Mouse (Mus musculus) stomach, embryonic 14.5 days (tissue): ENCODE measurements around the gene Chd6. TPM values are rescaled to one million over a fixed set of nuclear protein-coding genes. Genes with fewer than 3 reads are reported as not detected.

Experiments
- ATAC-seq: fragments of 200-750 bp; cut with Nextera tagmentation; 2 replicates; pipeline ENCODE4 v1.8.0; 2017; ENCODE audit warnings: low read depth, moderate TSS enrichment; ENCODE audit not compliant: insufficient number of reproducible peaks, insufficient read depth, low FRiP score
- H3K27ac ChIP-seq: fragments of 300-500 bp; sonication (generic); 2 replicates; pipeline ENCODE4 v1.5.1; 2014; ENCODE audit warnings: mild to moderate bottlenecking, low read length, moderate library complexity, mixed read lengths
- H3K27me3 ChIP-seq: fragments of 300-500 bp; sonication (generic); 2 replicates; pipeline ENCODE4 v1.6.1; 2014; ENCODE audit warnings: low read length, control low read depth, mixed read lengths; ENCODE audit not compliant: control insufficient read depth, insufficient read depth
- H3K36me3 ChIP-seq: fragments of 300-500 bp; sonication (generic); 2 replicates; pipeline ENCODE4 v1.6.1; 2014; ENCODE audit warnings: mild to moderate bottlenecking, control low read depth, low read length, moderate library complexity, mixed read lengths; ENCODE audit not compliant: control insufficient read depth, insufficient read depth
- H3K4me1 ChIP-seq: fragments of 300-500 bp; sonication (generic); 2 replicates; pipeline ENCODE4 v1.6.1; 2014; ENCODE audit warnings: low read length, control low read depth, mixed read lengths; ENCODE audit not compliant: control insufficient read depth, insufficient read depth
- H3K4me2 ChIP-seq: fragments of 300-500 bp; sonication (generic); replicated peaks from 2 replicates; pipeline ENCODE4 v1.6.1; 2014; ENCODE audit warnings: low read depth, low read length, control low read depth
- H3K4me3 ChIP-seq: fragments of 300-500 bp; sonication (generic); 2 replicates; pipeline ENCODE4 v1.5.1; 2014; ENCODE audit warnings: low read depth, low read length, control low read depth
- H3K9ac ChIP-seq: fragments of 300-500 bp; sonication (generic); replicated peaks from 2 replicates; pipeline ENCODE4 v1.6.1; 2014; ENCODE audit warnings: low read depth, mild to moderate bottlenecking, control low read depth, low read length, moderate library complexity, mixed read lengths
- H3K9me3 ChIP-seq: fragments of 300-500 bp; sonication (generic); 2 replicates; pipeline ENCODE4 v1.6.1; 2016; ENCODE audit warnings: low read depth, low read length, control low read depth; ENCODE audit not compliant: control insufficient read depth
- WGBS: fragments of 180-500 bp; shearing (Covaris S2); extraction: QIAGEN DNeasy Blood & Tissue Kit; methylation state at CpG from one replicate; pipeline ENCODE4 v1.1.7; 2014; 5-methylcytosine and 5-hydroxymethylcytosine counted together
- polyA plus RNA-seq: library from polyadenylated mRNA; unstranded; fragments of >200 nt; fragmentation: Nextera tagmentation; extraction: Ambion mirVana; gene quantifications from 2 replicates; pipeline ENCODE4 v1.2.1, GENCODE M21; 2014

Gene Chd6
- polyA plus RNA-seq, 1 experiment from 2014 or later, result 52.2 TPM

DNA sequence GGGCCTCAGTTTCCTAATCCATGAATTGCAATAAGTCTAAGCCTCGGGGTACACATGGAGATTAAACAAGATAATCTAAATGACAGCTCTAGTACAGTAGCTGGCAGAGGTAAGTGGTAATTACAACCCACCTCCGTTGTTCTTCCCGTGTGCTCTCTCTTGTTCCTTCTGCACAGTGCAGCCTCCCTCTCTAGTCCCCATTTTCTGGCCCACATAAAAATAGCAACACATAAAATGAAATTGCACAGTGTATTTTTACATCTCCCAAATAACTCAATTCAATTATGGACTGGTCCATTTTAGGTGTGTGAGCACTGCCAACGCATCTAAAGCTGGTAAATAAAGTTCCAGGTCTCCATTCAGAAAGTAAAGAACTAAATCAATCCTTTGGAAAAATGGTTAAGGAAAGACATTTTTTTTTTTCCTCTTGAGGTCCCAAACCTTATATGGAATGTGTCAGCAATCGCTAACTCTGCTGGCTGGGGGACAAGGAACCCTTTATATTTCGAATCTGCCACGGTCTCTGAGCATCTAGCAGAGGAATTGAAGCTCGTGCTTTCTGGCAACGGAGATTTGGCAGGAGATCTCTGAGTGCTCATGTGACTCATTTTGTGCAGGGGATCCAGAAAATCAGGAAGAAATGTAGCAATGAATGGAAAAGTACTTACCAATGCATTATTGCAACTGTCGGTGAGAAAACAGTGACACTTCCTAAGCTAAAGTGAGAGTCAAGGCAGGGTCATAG, 19.7 kb upstream of the Chd6 start:
- H3K4me2 ChIP-seq, result no peak overlapping the region
- H3K36me3 ChIP-seq, result no peaks in the 10 kb centered on the region
- no peaks in the 10 kb centered on the region for H3K9me3 ChIP-seq
- no peak overlapping the region for H3K9ac ChIP-seq
- H3K4me1 ChIP-seq, result no peaks in the 10 kb centered on the region
- no peaks in the 10 kb centered on the region for H3K27me3 ChIP-seq
- 57% methylated on average over 10 of the region's 10 CpGs for WGBS
- H3K4me3 ChIP-seq, result no peak overlapping the region
- no peak for ATAC-seq
- H3K27ac ChIP-seq, result no peak overlapping the region

DNA sequence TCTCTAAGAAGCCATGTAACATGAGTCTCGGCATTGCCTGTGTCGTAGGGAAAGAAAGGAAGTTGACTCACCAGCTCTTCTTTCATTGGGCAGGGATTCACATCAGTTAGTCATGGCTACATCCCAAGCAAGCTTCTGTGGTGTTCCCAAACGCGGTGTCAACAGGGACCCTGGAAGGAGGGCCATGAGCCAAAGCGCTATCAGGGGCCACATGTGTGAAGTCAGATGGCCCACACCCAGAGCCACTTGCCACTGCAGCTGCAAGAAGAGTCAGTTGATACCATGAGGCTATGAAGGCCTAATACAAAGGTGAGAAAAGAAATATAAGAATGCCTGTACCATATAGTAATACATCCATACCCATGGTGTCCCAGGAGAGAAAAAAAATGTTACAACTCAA, 3.1 kb upstream of the Chd6 start:
- Histone ChIP-seq H3K4me2 (no peak overlapping the region), H3K9ac (no peak overlapping the region), H3K4me3 (no peak overlapping the region), H3K27ac (no peak overlapping the region), H3K27me3 (no peaks in the 10 kb centered on the region), H3K36me3 (no peaks in the 10 kb centered on the region), H3K9me3 (no peaks in the 10 kb centered on the region), H3K4me1 (peaks cover 7% of the 10 kb centered on the region; the same call in 1 of the 2 replicates)
- 73% methylated on average over 5 of the region's 5 CpGs for WGBS
- ATAC-seq, result no peak

DNA sequence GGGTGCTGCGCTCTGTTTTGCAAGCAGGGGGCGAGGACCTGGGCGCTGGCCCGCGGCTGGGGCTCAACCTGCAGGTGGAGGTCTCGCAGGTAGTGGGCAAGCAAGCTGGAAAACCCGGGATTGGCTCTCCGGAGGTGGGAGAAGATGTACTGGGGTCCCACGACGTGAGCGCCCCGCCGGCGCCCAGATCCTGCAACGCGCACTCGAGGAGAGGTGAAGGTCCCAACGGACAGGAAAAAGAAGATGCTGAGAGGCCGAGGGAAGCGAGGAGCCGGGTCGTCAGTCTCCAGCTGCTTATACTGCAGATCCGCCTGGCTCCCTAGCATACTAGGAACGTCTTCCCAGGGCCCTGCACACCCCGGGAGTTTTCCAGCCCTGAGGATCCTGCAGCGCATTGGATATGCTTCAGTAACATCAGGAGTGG, 535 bp upstream of the Chd6 start:
- Histone ChIP-seq H3K4me1 (peaks cover 11% of the 10 kb centered on the region; the same call in 1 of the 2 replicates), H3K27me3 (no peaks in the 10 kb centered on the region), H3K9ac (peak overlapping the region; percentile 55), H3K36me3 (no peaks in the 10 kb centered on the region), H3K4me2 (peak overlapping the region; percentile 63), H3K9me3 (no peaks in the 10 kb centered on the region), H3K4me3 (peak overlapping the region; percentile 96), H3K27ac (peak overlapping the region; percentile 61; the same call in 1 of the 2 replicates)
- under 1% methylated on average over 26 of the region's 26 CpGs for WGBS
- peak; percentile 5; the same call in 1 of the 2 replicates for ATAC-seq

DNA sequence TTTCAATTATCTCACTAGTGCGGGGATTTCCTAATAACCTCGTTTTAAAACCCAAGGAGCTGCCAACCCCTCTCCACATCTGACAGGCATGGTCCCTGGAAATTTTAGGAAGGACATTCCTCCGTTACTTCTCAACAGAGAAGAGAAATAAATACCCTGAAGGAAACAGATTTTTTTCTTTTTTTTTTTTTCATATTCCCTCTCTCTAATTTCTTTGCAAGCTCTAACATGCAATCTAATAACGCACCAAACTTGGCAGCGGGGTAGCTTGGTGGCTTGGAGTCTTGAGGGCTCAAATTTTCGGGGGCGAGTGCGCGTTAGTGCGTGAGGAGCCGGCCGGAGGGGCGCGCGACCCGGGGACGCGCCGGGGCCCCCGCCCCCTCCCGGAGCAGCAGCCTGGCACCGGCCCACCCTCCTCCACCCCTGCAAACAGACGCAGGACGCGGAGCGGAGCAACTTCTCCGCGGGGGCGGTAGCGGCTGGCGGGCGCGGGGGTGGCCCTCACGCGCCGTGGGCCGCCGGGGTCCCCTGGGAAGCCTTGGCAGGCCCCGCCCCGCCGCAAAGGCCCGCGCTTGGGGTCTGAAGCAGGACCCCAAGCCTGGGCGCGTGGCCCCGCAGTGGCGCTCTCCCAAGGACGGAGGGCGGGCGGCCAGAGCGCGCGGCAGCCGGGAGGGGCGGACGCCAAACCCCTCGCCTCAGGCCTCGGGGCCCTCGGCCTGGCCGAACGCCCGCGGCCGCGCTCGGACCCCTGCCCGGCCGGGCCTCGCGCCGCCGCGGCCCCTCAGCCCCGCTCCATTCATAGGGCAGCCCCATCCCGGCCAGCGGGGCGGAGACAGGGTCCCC, 569 bp downstream of the Chd6 start:
- H3K9ac ChIP-seq, result peak overlapping the region; percentile 96
- no peaks in the 10 kb centered on the region for H3K36me3 ChIP-seq
- H3K4me2 ChIP-seq, result peak overlapping the region; percentile 48
- WGBS, result under 1% methylated on average over 62 of the region's 77 CpGs
- peak; percentile 66 for ATAC-seq
- H3K4me3 ChIP-seq, result peak overlapping the region; percentile 96
- no peaks in the 10 kb centered on the region for H3K9me3 ChIP-seq
- peak overlapping the region; percentile 99 for H3K27ac ChIP-seq
- H3K4me1 ChIP-seq, result peaks cover 16% of the 10 kb centered on the region; the same call in 1 of the 2 replicates
- no peaks in the 10 kb centered on the region for H3K27me3 ChIP-seq

DNA sequence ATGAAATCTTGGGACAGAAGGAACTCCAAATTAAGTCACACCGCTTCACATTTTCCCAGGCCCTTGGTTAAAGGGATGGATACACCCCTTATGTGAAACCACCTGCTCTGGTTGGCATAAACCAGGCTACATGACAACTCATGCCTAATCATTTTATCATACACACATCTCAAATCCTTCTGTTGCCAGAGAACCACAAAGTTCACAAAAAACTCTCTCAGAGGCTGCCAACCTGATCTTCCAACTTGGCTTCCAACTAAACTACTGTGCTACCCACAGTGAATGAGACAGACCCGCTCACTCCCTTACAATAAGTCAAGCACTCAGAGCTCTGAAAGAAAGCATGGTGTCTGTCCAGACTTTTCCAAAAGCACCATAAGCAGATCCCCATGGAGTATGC, 1.6 kb downstream of the Chd6 start:
- peaks cover 17% of the 10 kb centered on the region for H3K4me1 ChIP-seq
- no peak overlapping the region for H3K9ac ChIP-seq
- H3K4me3 ChIP-seq, result peak overlapping the region; percentile 96
- no peaks in the 10 kb centered on the region for H3K9me3 ChIP-seq
- peak overlapping the region; percentile 48 for H3K4me2 ChIP-seq
- no peaks in the 10 kb centered on the region for H3K36me3 ChIP-seq
- no peak for ATAC-seq
- no peaks in the 10 kb centered on the region for H3K27me3 ChIP-seq
- no peak overlapping the region for H3K27ac ChIP-seq
- 82% methylated on average over 2 of the region's 2 CpGs for WGBS

DNA sequence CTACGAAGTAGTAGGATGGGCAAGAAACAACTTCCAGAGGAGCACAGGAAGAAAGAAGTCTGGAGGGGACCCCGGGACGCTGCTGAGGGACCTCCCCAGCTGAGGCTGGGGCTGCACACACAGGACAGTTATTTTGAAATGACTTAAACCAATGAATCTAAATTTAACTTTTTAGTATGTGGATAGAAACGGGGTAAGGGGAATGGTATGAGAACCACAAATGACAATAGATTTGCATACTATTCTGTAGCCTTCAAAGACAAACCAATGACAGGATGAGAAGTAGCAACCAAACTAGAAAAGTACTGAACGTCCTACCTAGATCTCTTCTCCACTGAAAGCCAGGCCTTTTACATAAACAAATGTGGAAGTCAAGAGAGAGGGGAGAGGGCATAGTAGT, 5.1 kb downstream of the Chd6 start:
- 67% methylated on average over 5 of the region's 5 CpGs for WGBS
- Histone ChIP-seq H3K4me3 (no peak overlapping the region), H3K36me3 (no peaks in the 10 kb centered on the region), H3K4me2 (no peak overlapping the region), H3K27ac (no peak overlapping the region), H3K9ac (no peak overlapping the region), H3K9me3 (no peaks in the 10 kb centered on the region), H3K27me3 (no peaks in the 10 kb centered on the region), H3K4me1 (peaks cover 20% of the 10 kb centered on the region)
- ATAC-seq, result no peak

DNA sequence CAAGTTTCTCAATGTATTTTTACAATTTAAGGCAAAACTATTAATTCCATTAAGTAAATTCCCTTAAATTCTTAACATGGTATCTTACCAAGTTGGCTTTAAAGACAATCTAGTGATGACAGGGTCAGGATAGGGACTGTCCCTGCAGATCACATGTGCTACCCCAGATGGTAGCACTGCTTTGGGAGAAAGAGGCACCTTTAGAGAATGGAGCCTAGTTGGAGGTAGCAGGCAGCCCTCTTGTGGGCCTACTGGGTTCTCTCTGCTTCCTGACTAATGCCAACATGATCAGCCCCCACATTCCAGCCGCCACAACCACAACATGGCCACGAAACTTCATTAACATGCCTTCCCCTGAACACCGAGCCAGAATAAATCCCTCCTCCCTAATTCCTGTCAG, 6.8 kb downstream of the Chd6 start:
- 36% methylated on average over 3 of the region's 3 CpGs for WGBS
- no peak overlapping the region for H3K4me3 ChIP-seq
- no peak for ATAC-seq

DNA sequence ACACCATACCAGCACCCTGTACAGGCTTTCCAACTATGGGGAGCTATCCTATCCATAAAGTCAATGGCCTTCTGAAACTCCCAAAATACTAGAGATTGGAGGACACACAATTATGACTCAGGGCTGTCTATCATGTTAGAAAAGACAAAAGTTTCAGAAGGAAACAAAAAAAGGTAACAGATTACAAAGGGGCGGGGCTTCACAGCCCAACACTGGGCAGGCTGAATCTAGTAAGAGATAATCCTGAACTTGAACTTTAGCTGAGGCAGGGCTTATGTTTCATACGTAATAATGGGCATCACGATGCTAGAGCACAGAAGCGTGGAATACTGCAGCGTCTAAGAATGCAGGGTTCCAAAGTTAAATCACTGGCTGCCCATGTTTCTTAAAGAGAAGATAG, 11.1 kb downstream of the Chd6 start:
- Histone ChIP-seq H3K9ac (no peak overlapping the region), H3K4me1 (peaks cover 4% of the 10 kb centered on the region; the same call in 1 of the 2 replicates), H3K27ac (no peak overlapping the region), H3K27me3 (no peaks in the 10 kb centered on the region), H3K9me3 (no peaks in the 10 kb centered on the region), H3K36me3 (no peaks in the 10 kb centered on the region), H3K4me2 (no peak overlapping the region), H3K4me3 (no peak overlapping the region)
- WGBS, result 93% methylated on average over 5 of the region's 5 CpGs
- no peak for ATAC-seq

More for the DNA sequence above, 6.8 kb downstream of the Chd6 start:
- H3K27me3 ChIP-seq, result no peaks in the 10 kb centered on the region
- H3K4me1 ChIP-seq, result peaks cover 14% of the 10 kb centered on the region
- H3K9ac ChIP-seq, result no peak overlapping the region
- no peaks in the 10 kb centered on the region for H3K36me3 ChIP-seq
- no peak overlapping the region for H3K4me2 ChIP-seq
- H3K27ac ChIP-seq, result no peak overlapping the region
- H3K9me3 ChIP-seq, result no peaks in the 10 kb centered on the region
